Mouse (Mus musculus) midbrain, embryonic 14.5 days (tissue): ENCODE results near the gene Nat8f3. TPM values are rescaled to one million over a fixed set of nuclear protein-coding genes. Genes with fewer than 3 reads are reported as not detected.
"Not testable (repeated sequence)": the region's sequence is repeated elsewhere in the genome, so short reads cannot be mapped to it uniquely, and the experiment has no call there.

Experiments
- ATAC-seq: fragments of 200-750 bp; cut with Nextera tagmentation; 2 replicates; pipeline ENCODE4 v1.8.0; 2017; ENCODE audit warnings: moderate number of reproducible peaks, moderate library complexity; ENCODE audit not compliant: low FRiP score, low TSS enrichment
- DNase-seq: peaks from one replicate; pipeline ENCODE4 v3.0.0-alpha.2; 2015
- H3K27ac ChIP-seq: fragments of 300-500 bp; sonication (generic); replicated peaks from 2 replicates; pipeline ENCODE4 v1.5.1; 2014; ENCODE audit warnings: mild to moderate bottlenecking, low read depth, low read length, moderate library complexity
- H3K27me3 ChIP-seq: fragments of 300-500 bp; sonication (generic); 2 replicates; pipeline ENCODE4 v1.6.1; 2014; ENCODE audit warnings: low read length, control low read depth, mixed read lengths; ENCODE audit not compliant: control insufficient read depth, insufficient read depth
- H3K36me3 ChIP-seq: fragments of 300-500 bp; sonication (generic); 2 replicates; pipeline ENCODE4 v1.6.1; 2014; ENCODE audit warnings: low read length, control low read depth; ENCODE audit not compliant: control insufficient read depth, insufficient read depth
- H3K4me1 ChIP-seq: fragments of 300-500 bp; sonication (generic); 2 replicates; pipeline ENCODE4 v1.6.1; 2014; ENCODE audit warnings: mild to moderate bottlenecking, antibody characterized with exemption, low read length, control low read depth; ENCODE audit not compliant: control insufficient read depth, insufficient read depth
- H3K4me2 ChIP-seq: fragments of 300-500 bp; sonication (generic); 2 replicates; pipeline ENCODE4 v1.6.1; 2014; ENCODE audit warnings: mild to moderate bottlenecking, low read length, moderate library complexity
- H3K4me3 ChIP-seq: fragments of 300-500 bp; sonication (generic); replicated peaks from 2 replicates; pipeline ENCODE4 v1.5.1; 2014; ENCODE audit warnings: low read depth, low read length
- H3K9ac ChIP-seq: fragments of 300-500 bp; sonication (generic); replicated peaks from 2 replicates; pipeline ENCODE4 v1.6.1; 2014; ENCODE audit warnings: mild to moderate bottlenecking, low read length, moderate library complexity
- H3K9me3 ChIP-seq: fragments of 300-500 bp; sonication (generic); 2 replicates; pipeline ENCODE4 v1.6.1; 2016; ENCODE audit warnings: low read length, control low read depth, mixed read lengths; ENCODE audit not compliant: control insufficient read depth
- WGBS: fragments of 180-500 bp; shearing (Covaris S2); extraction: QIAGEN DNeasy Blood & Tissue Kit; methylation state at CpG from one replicate; pipeline ENCODE4 v1.1.7; 2014; 5-methylcytosine and 5-hydroxymethylcytosine counted together
- polyA plus RNA-seq: library from polyadenylated mRNA; unstranded; fragments of >200 nt; fragmentation: Nextera tagmentation; extraction: Ambion mirVana; gene quantifications from 2 replicates; pipeline ENCODE4 v1.2.1, GENCODE M21; 2014

The Nat8f3 gene
- polyA plus RNA-seq, result 0.18 and 0.43 TPM in 2 replicates

GRCm38 (mm10) chr6:85765532-85765931 lies at the start of gene Nat8f3:
Gene Nat8f3 (minus strand): TSS chr6:85765754.
- DNase-seq, result peak; percentile 13

GRCm38 (mm10) chr6:85813339-85813738 lies 47.8 kb upstream of the Nat8f3 start:
- no peak overlapping the region for H3K9ac ChIP-seq
- H3K4me1 ChIP-seq, result no peaks in the 10 kb centered on the region
- H3K36me3 ChIP-seq, result no peaks in the 10 kb centered on the region
- no peaks in the 10 kb centered on the region for H3K27me3 ChIP-seq
- 94% methylated on average over 2 of the region's 2 CpGs for WGBS
- no peak overlapping the region for H3K4me3 ChIP-seq
- ATAC-seq (no peak), DNase-seq (no peak)
- H3K9me3 ChIP-seq, result no peaks in the 10 kb centered on the region
- no peak overlapping the region for H3K27ac ChIP-seq
- no peak overlapping the region for H3K4me2 ChIP-seq

More at GRCm38 (mm10) chr6:85765532-85765931, at the start of gene Nat8f3:
- H3K4me1 ChIP-seq, H3K27ac ChIP-seq, H3K4me3 ChIP-seq, H3K9me3 ChIP-seq, H3K9ac ChIP-seq, H3K27me3 ChIP-seq, H3K36me3 ChIP-seq, ATAC-seq, H3K4me2 ChIP-seq: not testable (repeated sequence)
- WGBS, result 67% methylated on average over 13 of the region's 13 CpGs

- not testable (repeated sequence) for H3K27ac ChIP-seq, H3K27me3 ChIP-seq, H3K4me2 ChIP-seq, DNase-seq, H3K4me1 ChIP-seq, ATAC-seq, H3K9me3 ChIP-seq, H3K4me3 ChIP-seq, H3K9ac ChIP-seq, H3K36me3 ChIP-seq
- WGBS, result 79% methylated on average over 2 of the region's 3 CpGs
Measured at GRCm38 (mm10) chr6:85810942-85811537, 45.5 kb upstream of the Nat8f3 start.

GRCm38 (mm10) chr6:85810514-85810913 lies 45.0 kb upstream of the Nat8f3 start:
- WGBS, result 96% methylated on average over 2 of the region's 3 CpGs

GRCm38 (mm10) chr6:85809784-85810183 lies 44.2 kb upstream of the Nat8f3 start:
- not testable (repeated sequence) for H3K9me3 ChIP-seq, H3K36me3 ChIP-seq, H3K4me3 ChIP-seq, DNase-seq, H3K9ac ChIP-seq, H3K27ac ChIP-seq, H3K27me3 ChIP-seq, ATAC-seq, H3K4me2 ChIP-seq, H3K4me1 ChIP-seq
- 81% methylated on average over 2 of the region's 3 CpGs for WGBS

More at GRCm38 (mm10) chr6:85810514-85810913, 45.0 kb upstream of the Nat8f3 start:
- not testable (repeated sequence) for H3K4me3 ChIP-seq, H3K36me3 ChIP-seq, H3K27me3 ChIP-seq, H3K27ac ChIP-seq, H3K9me3 ChIP-seq, ATAC-seq, H3K4me2 ChIP-seq, H3K4me1 ChIP-seq, DNase-seq, H3K9ac ChIP-seq

GRCm38 (mm10) chr6:85803180-85803579 lies 37.6 kb upstream of the Nat8f3 start:
- H3K4me2 ChIP-seq, H3K4me1 ChIP-seq, H3K36me3 ChIP-seq, H3K27ac ChIP-seq, H3K27me3 ChIP-seq, H3K4me3 ChIP-seq, H3K9ac ChIP-seq, ATAC-seq, H3K9me3 ChIP-seq, DNase-seq: not testable (repeated sequence)
- WGBS, result 79% methylated on average over 5 of the region's 5 CpGs

- H3K4me1 ChIP-seq, DNase-seq, H3K36me3 ChIP-seq, H3K4me3 ChIP-seq, ATAC-seq, H3K27ac ChIP-seq, H3K4me2 ChIP-seq, H3K9ac ChIP-seq, H3K27me3 ChIP-seq, H3K9me3 ChIP-seq: not testable (repeated sequence)
- WGBS, result 89% methylated on average over 5 of the region's 6 CpGs
Measured at GRCm38 (mm10) chr6:85763127-85764070, 2.2 kb downstream of the Nat8f3 start.

GRCm38 (mm10) chr6:85762678-85763077 lies 2.9 kb downstream of the Nat8f3 start:
- H3K4me3 ChIP-seq, H3K9ac ChIP-seq, H3K9me3 ChIP-seq, H3K4me1 ChIP-seq, ATAC-seq, H3K36me3 ChIP-seq, DNase-seq, H3K4me2 ChIP-seq, H3K27ac ChIP-seq, H3K27me3 ChIP-seq: not testable (repeated sequence)
- 87% methylated on average over 1 of the region's 2 CpGs for whole genome bisulfite sequencing
